Mouse (Mus musculus) midbrain, embryonic 10.5 days (tissue): ENCODE measurements around the gene Defb22. TPM values are rescaled to one million over a fixed set of nuclear protein-coding genes. Genes with fewer than 3 reads are reported as not detected.

Experiments used
- DNase-seq: peaks from one replicate; pipeline ENCODE4 v3.0.0-alpha.2; 2017; ENCODE audit warnings: low spot score
- H3K27ac ChIP-seq: fragments of 300-500 bp; sonication (generic); replicated peaks from 2 replicates; pipeline ENCODE4 v1.5.1; 2016; ENCODE audit warnings: mild to moderate bottlenecking
- H3K27me3 ChIP-seq: fragments of 300-500 bp; sonication (generic); 2 replicates; pipeline ENCODE4 v1.6.1; 2016; ENCODE audit warnings: low read depth, mild to moderate bottlenecking; ENCODE audit not compliant: poor library complexity, severe bottlenecking
- H3K36me3 ChIP-seq: fragments of 300-500 bp; sonication (generic); 2 replicates; pipeline ENCODE4 v1.6.1; 2016; ENCODE audit warnings: mild to moderate bottlenecking, moderate library complexity
- H3K4me1 ChIP-seq: fragments of 300-500 bp; sonication (generic); 2 replicates; pipeline ENCODE4 v1.6.1; 2016
- H3K4me3 ChIP-seq: fragments of 300-500 bp; sonication (generic); 2 replicates; pipeline ENCODE4 v1.5.1; 2016; ENCODE audit warnings: mild to moderate bottlenecking, moderate library complexity
- H3K9me3 ChIP-seq: fragments of 300-500 bp; sonication (generic); replicated peaks from 2 replicates; pipeline ENCODE4 v1.6.1; 2016; ENCODE audit warnings: mild to moderate bottlenecking
- WGBS: fragments of 180-500 bp; shearing (Covaris S2); methylation state at CpG from one replicate; pipeline ENCODE4 v1.1.7; 2016; 5-methylcytosine and 5-hydroxymethylcytosine counted together
- polyA plus RNA-seq: library from polyadenylated mRNA; unstranded; fragments of >200 nt; fragmentation: Nextera tagmentation; extraction: Ambion mirVana; gene quantifications from 2 replicates; pipeline ENCODE4 v1.2.1, GENCODE M21; 2016

Defb22 gene
- not detected in 2 replicates for polyA plus RNA-seq

DNA sequence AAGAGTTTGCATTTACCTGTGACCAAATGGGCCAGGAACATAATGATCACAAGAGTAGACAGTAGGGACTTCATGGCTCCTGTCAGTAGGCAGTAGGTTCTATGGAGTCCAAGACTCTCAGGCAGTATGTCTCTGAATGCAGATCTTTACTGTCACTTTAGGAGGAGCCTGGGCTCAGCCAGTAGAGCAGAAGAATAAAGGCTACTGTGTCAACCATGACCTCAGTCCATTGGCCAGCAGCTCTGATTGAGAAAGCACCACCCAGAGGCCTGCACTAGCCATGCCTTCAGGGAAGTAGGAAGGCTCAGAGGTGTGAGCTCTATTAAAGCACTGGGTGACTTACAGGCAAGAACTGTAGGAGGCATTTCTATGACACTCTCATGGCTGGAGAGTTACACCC is at the start of gene Defb22:
Gene Defb22 (minus strand): TSS at position 101 of the 400 bp plus-strand sequence.
- H3K4me1 ChIP-seq, result no peaks in the 10 kb centered on the region
- H3K27me3 ChIP-seq, result no peaks in the 10 kb centered on the region
- no peak within 1 kb of the TSS for H3K4me3 ChIP-seq
- no peak within 1 kb of the TSS for H3K27ac ChIP-seq
- DNase-seq, result no peak
- H3K9me3 ChIP-seq, result no peaks in the 10 kb centered on the region
- no peaks in the 10 kb centered on the region for H3K36me3 ChIP-seq

DNA sequence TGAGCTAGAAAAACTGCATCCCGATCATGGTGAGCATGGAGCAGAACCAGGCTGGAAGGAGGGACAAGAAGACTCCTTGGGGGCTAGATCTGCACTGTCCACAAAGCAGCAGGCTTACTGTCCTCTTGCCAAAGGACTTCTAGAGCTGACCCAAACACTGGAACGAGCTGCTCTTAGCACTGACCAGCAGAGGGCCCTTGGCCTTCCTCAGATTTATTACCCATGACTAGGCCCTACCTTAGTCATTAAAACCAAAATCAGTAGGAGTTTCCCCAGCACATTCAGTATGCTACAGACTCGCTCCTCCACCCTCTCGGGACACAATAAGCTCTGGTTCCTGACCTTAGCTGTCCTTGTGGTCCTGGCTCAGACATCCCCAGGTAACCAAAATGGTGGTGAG is 28.0 kb upstream of the Defb22 start, which contains the start of gene Defb28:
Gene Defb28 (plus strand): TSS at position 275 of the 400 bp plus-strand sequence.
- Histone ChIP-seq H3K36me3 (no peaks in the 10 kb centered on the region), H3K9me3 (no peaks in the 10 kb centered on the region), H3K27ac (no peak within 1 kb of the TSS), H3K4me3 (no peak within 1 kb of the TSS), H3K4me1 (no peaks in the 10 kb centered on the region), H3K27me3 (no peaks in the 10 kb centered on the region)
- WGBS, result 76% methylated on average over 4 of the region's 4 CpGs
- no peak for DNase-seq

DNA sequence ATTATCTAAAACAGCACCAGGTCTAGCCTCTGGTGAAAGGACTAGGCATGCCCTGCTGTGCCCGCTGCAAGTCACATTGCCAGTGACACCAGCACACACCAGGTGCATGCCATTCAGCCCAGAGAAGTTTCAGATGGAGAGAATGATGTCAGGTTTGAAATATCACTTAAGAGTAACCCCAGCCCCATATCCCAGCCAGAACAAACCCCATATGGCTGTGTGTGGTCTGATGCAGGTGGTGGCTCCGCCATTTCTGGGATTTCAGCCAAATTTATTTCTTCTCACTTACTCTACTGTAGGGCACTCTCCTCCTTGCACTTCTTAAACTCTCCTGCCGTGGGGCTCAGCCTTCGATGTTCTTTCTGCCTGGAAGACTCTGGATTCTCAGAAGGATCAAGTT is 26.1 kb upstream of the Defb22 start:
- H3K27ac ChIP-seq, result no peak overlapping the region
- no peaks in the 10 kb centered on the region for H3K36me3 ChIP-seq
- H3K4me1 ChIP-seq, result no peaks in the 10 kb centered on the region
- no peaks in the 10 kb centered on the region for H3K9me3 ChIP-seq
- no peaks in the 10 kb centered on the region for H3K27me3 ChIP-seq
- H3K4me3 ChIP-seq, result no peak overlapping the region
- DNase-seq, result no peak
- WGBS, result 88% methylated on average over 4 of the region's 4 CpGs

DNA sequence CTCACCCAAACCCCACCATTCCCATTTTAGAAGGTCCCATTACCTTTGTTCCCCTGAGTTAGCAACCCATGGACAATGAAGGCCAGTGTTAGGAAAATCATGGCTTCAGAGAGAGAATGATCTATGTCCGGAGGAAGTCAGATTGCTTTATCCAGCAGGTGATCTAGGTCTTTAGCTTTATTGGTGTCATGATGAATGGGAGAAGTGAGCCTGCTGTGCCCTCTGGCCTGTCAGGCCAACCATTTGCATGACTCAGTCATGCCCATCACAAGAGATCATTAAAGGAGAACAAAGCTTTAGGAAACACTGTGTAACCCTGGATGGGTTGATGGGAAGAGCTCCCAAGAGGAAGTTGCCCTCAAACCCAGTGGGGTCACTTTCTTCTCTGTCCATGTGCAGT is 21.7 kb upstream of the Defb22 start, which contains the start of gene Defb26:
Gene Defb26 (minus strand): TSS at position 101 of the 400 bp plus-strand sequence.
- Histone ChIP-seq H3K36me3 (no peaks in the 10 kb centered on the region), H3K4me1 (no peaks in the 10 kb centered on the region), H3K4me3 (no peak within 1 kb of the TSS), H3K27me3 (no peaks in the 10 kb centered on the region), H3K27ac (no peak within 1 kb of the TSS), H3K9me3 (no peaks in the 10 kb centered on the region)
- 77% methylated on average over 1 of the region's 1 CpGs for WGBS
- no peak for DNase-seq

DNA sequence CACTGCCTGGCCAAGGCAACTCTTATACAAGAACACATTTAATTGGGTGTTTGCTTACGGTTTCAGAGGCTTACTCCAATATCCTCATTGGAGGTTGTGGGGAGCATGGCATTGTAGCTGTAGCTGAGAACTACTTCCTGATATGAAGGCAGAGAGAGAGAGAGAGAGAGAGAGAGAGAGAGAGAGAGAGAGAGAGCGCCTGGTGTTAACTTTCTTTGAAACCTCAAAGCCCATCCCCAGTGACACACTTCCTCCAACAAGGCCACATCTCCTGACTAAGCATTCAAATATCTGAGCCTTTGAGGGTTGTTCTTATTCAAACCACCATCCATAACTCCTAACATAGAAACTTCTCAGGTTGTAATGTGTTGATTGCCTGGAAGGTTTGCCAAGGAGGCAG is 14.0 kb upstream of the Defb22 start:
- 92% methylated on average over 2 of the region's 2 CpGs for WGBS
- Histone ChIP-seq H3K36me3 (no peaks in the 10 kb centered on the region), H3K27me3 (no peaks in the 10 kb centered on the region), H3K4me3 (no peak overlapping the region), H3K27ac (no peak overlapping the region), H3K9me3 (no peaks in the 10 kb centered on the region), H3K4me1 (no peaks in the 10 kb centered on the region)
- no peak for DNase-seq

DNA sequence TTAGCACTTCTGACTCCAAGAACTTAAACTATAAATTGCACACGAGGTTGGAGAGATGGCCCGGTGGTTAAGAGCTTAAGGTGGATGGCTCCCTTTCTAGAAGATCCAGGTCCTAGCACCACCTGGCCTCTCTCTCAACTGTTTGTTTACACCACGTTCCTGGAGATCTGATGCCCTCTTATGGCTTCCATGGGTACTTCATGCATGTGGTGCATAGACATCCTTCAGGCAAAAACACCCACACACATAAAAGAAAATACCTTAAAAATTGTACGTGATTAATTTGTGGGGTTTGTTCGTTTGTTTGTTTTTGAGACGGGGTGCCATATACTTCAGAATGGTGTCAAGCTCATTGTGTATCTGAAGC is 10.9 kb upstream of the Defb22 start:
- Histone ChIP-seq H3K9me3 (no peaks in the 10 kb centered on the region), H3K27me3 (no peaks in the 10 kb centered on the region), H3K27ac (no peak overlapping the region), H3K4me3 (no peak overlapping the region), H3K36me3 (no peaks in the 10 kb centered on the region), H3K4me1 (no peaks in the 10 kb centered on the region)
- WGBS, result 76% methylated on average over 6 of the region's 6 CpGs
- DNase-seq, result no peak

DNA sequence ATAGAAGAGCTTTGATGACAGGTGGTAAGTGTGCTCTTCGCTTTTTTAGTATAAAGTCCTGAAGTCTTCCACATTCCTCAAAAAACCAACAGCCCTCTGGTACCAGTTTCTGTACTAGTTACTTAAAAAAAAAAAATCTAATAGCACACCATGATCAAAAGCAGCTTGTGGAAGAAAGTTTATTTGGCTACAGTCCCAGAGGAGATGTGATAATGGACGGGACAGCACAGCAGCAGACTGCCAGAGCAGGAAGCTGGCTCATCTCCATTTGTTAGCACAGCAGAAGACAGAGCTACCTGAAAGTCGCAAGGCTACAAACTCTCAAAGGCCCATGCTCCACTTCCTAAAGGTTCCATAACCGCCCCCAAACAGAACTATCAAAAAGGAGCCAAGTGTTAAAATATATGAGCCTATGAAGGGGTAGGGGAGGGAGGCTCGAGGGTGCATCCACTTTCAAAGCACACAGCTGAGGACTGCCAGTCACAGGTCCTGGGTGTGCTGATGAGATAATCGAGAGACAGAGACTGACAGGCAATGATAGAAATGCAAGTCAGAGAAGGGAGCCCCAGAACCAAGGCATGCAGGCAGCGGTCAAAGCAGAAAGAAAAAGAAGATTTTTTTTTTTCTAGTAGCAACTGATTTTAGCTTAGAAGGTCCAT is 10.4 kb upstream of the Defb22 start:
- Histone ChIP-seq H3K9me3 (no peaks in the 10 kb centered on the region), H3K27ac (no peak overlapping the region), H3K27me3 (no peaks in the 10 kb centered on the region), H3K36me3 (no peaks in the 10 kb centered on the region), H3K4me1 (no peaks in the 10 kb centered on the region), H3K4me3 (no peak overlapping the region)
- DNase-seq, result no peak
- 82% methylated on average over 7 of the region's 7 CpGs for WGBS

DNA sequence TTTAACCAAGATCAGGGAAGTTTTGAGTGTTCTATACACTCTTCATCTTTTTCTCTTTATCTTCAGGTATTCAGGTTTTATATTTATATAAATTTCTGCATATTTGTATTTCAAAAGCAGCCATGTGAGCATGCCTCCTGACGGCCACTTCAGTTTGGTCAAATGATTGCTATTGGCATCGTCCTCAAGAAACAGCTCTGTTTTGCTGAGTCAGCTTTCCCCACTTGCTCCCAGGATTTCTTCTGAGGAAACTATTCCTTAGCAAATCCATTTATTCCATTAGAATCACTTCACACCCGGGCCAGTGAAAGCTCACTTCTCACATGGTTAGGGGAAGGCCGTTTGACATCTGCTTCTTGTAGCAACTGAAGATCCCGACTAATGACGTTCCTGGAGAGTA is 8.1 kb upstream of the Defb22 start:
- no peak for DNase-seq
- no peaks in the 10 kb centered on the region for H3K4me1 ChIP-seq
- no peak overlapping the region for H3K4me3 ChIP-seq
- H3K36me3 ChIP-seq, result no peaks in the 10 kb centered on the region
- WGBS, result 81% methylated on average over 6 of the region's 6 CpGs
- H3K9me3 ChIP-seq, result no peaks in the 10 kb centered on the region
- no peak overlapping the region for H3K27ac ChIP-seq
- H3K27me3 ChIP-seq, result no peaks in the 10 kb centered on the region

DNA sequence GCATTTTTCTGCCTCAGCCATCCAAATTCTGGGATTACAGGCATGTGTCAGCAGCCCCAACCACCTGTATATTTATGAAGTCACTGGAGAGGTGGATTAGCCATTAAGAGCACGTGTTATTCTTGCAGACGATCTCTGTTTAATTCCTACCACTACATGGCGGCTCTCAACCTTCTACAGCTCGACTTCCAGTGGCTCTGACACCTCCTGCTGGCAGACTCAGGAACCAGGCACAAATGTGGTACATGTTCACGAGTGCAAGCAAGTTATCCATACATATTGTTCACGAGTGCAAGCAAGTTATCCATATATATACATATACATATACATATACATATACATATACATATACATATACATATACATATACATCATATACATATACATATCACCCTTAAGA is 3.2 kb upstream of the Defb22 start:
- no peak overlapping the region for H3K4me3 ChIP-seq
- no peak for DNase-seq
- no peaks in the 10 kb centered on the region for H3K4me1 ChIP-seq
- 83% methylated on average over 6 of the region's 6 CpGs for WGBS
- no peaks in the 10 kb centered on the region for H3K27me3 ChIP-seq
- no peak overlapping the region for H3K27ac ChIP-seq
- H3K9me3 ChIP-seq, result no peaks in the 10 kb centered on the region
- H3K36me3 ChIP-seq, result no peaks in the 10 kb centered on the region

DNA sequence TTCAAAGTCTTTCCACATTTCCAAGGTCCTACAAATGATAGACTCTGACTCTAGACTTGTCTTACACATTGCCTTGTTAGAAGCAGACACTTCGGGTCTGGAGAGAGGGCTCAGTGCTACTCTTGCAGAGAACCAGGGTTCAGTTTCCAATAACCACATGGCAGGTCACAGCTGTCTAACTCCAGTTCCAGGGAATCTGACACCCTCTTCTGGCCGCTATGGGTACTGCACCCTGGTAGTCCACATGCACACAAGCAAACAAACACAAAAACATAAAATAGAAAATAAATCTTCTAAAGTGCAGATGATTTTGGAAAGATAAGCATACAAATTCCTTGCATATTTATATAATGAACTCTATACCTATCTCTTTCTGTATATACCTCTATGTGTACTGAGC is 2.9 kb downstream of the Defb22 start:
- no peak for DNase-seq

DNA sequence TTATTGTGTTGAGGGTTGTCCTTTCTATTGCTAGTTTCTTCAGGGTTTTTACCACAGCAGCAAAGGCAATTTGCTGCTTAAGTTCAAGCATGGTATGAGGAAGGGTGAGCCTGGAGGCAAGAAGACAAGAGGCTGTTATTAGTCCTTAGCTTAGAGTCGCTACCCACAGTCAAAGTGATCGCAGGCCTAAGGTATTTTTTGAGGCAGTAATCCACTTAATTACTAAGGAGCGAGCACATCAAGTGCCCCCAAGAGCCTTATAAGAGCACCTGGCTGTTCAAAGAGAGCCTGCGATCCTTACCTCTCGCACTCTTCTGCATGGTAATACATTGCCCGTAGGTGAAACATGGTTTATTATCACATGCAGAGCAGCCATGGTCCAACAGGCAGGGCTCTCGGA is 8.2 kb downstream of the Defb22 start:
- Histone ChIP-seq H3K4me1 (no peaks in the 10 kb centered on the region), H3K27ac (no peak overlapping the region), H3K36me3 (no peaks in the 10 kb centered on the region), H3K9me3 (no peaks in the 10 kb centered on the region), H3K4me3 (no peak overlapping the region), H3K27me3 (no peaks in the 10 kb centered on the region)
- no peak for DNase-seq
- 91% methylated on average over 7 of the region's 7 CpGs for WGBS

More for the DNA sequence above, 2.9 kb downstream of the Defb22 start:
- Histone ChIP-seq H3K36me3 (no peaks in the 10 kb centered on the region), H3K9me3 (no peaks in the 10 kb centered on the region), H3K4me3 (no peak overlapping the region), H3K4me1 (no peaks in the 10 kb centered on the region), H3K27me3 (no peaks in the 10 kb centered on the region), H3K27ac (no peak overlapping the region)
- 78% methylated on average over 2 of the region's 2 CpGs for WGBS

DNA sequence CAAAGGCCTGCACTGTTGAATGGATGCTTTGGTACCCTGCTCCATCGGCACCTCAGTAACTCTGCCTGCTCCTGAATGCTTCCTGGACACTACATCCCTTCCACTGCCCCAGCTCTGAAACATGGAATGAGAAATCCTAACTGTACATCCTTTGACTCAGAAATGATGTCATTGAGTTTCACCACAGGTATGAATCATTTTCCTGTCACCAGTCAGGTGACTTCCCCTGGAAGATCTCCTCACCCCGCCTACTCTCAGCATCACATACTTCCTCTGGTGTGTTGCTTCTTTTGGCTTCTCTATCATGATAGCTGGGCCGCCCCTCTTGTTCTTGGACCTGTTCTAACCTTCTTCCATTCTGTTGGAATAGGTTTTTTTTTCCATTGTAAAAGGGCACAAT is 9.1 kb downstream of the Defb22 start:
- 85% methylated on average over 3 of the region's 3 CpGs for WGBS
- DNase-seq, result no peak
- no peaks in the 10 kb centered on the region for H3K9me3 ChIP-seq
- no peak overlapping the region for H3K4me3 ChIP-seq
- no peak overlapping the region for H3K27ac ChIP-seq
- H3K4me1 ChIP-seq, result no peaks in the 10 kb centered on the region
- no peaks in the 10 kb centered on the region for H3K36me3 ChIP-seq
- H3K27me3 ChIP-seq, result no peaks in the 10 kb centered on the region

DNA sequence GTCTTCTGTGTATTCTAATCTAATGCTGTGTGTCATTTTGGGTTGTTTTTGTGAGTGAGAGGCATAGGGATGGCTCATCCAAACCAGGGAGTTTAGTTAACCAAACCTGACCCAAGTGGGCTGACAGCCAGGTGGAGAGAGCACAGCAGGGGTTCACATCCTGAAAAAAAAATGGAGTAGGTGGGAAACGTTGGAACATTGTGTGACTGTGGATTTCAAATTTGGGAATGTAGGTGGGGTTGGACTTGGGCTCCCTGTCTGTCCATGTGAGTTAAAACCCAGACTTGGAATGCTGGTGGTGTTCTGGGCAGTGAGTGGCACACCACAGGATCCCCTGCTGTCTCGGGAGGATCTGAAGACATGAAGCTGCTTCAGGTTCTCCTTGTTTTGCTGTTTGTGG is 13.2 kb downstream of the Defb22 start, which contains the start of gene Defb20:
Gene Defb20 (plus strand): TSS at position 301 of the 400 bp plus-strand sequence.
- Histone ChIP-seq H3K27me3 (no peaks in the 10 kb centered on the region), H3K4me3 (no peak within 1 kb of the TSS), H3K9me3 (no peaks in the 10 kb centered on the region), H3K36me3 (no peaks in the 10 kb centered on the region), H3K27ac (no peak within 1 kb of the TSS), H3K4me1 (no peaks in the 10 kb centered on the region)
- 74% methylated on average over 2 of the region's 2 CpGs for WGBS
- DNase-seq, result no peak

DNA sequence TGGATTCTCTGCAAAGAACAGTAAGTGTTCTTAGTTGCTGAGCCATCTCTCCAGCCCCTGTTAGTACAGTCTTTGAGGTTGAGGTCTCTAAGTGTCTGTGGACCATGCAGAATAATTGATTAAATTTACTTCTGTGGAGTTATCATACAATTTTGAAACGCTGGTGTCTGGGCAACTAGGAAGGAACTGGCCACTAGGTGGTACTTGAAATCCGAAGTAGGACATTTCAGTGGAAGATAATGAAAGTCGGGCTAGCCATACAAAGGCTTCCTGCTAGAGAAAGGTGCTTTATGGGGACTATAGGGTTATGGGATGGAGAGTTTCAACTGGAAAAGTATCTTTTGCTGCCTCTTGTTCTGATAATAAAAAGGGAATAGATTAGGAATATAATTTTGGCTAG is 17.5 kb downstream of the Defb22 start:
- Histone ChIP-seq H3K36me3 (no peaks in the 10 kb centered on the region), H3K4me1 (no peaks in the 10 kb centered on the region), H3K4me3 (no peak overlapping the region), H3K9me3 (no peaks in the 10 kb centered on the region), H3K27ac (no peak overlapping the region), H3K27me3 (no peaks in the 10 kb centered on the region)
- 41% methylated on average over 3 of the region's 3 CpGs for WGBS
- no peak for DNase-seq
